Mouse (Mus musculus) monocyte, adult 5-6 weeks (primary cell): ENCODE measurements around the gene Bend5. TPM values are rescaled to one million over a fixed set of nuclear protein-coding genes. Genes with fewer than 3 reads are reported as not detected.

ENCODE experiments used
- ATAC-seq: fragments of 153-309, 156-312 bp; replicated peaks from 2 replicates; pipeline ENCODE4 v1.8.0; 2017; ENCODE audit warnings: mild to moderate bottlenecking; ENCODE audit not compliant: low TSS enrichment, insufficient number of reproducible peaks, severe bottlenecking, poor library complexity, low FRiP score
- total RNA-seq: library from RNA; stranded (forward); fragments of 200-1000, 200-491, 200-594 nt; gene quantifications from 3 replicates; pipeline ENCODE4 v1.2.3, GENCODE M21; 2017

Bend5 gene
- total RNA-seq, 1 experiment from 2014 or later, result 9.2 TPM

DNA sequence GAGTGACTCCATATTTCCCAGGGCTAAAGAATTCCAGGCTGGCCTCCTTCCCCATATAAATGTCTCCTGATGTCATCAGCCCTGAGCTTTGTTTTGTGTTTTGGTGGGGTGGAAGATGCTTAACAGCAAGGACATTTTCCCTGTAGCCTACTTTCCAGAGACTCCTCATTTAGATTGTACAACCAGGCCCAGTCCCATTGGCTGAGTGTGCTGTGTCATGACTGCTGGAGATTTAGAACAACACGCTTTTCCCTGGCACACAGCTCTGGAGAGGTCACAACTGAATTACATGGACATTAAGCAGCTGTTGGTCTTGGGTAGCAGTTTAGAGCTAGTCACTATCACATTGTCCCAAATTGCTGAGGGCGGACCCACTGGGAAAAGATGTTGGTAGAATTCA is 16.4 kb downstream of the Bend5 start:
- no peak for ATAC-seq

DNA sequence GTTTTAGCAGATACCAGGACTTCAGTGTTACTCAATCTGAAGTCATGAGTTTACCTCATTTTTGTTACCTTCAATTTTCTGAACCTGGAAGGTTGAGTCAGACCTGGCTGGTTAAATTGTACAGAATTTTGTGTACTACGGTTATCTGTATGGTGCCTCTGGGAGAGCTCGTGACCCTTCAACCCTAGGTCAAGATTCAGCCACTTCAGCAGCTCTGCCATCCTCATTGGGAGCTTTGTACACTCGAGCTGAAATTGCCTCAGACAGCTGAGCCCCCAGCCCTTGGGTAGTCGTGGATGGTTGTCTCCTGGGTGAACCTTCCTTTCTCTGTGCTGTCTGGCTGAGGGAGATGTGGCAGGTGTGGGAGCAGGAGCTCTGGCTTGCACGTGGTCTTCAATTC is 17.2 kb downstream of the Bend5 start:
- no peak for ATAC-seq

DNA sequence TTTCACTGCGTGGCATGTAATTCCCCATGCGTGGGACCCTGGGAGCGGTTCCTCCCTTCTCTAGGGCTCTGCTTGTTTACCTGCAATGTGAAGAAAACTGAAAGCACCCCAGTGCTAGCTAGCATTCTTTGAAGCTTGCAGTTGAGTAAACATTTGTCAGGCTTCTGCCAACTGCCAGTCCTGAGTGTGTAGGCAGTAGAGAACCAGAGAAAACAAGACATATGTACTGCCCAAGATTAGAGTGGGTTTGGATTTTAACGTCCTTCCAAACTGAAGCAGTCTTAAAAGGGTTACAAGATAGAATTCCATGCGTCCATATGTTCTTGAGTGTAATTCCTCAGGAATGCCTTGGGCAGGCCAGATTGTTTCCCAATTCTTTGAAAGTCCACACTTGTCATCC is 17.6 kb downstream of the Bend5 start:
- ATAC-seq, result no peak

DNA sequence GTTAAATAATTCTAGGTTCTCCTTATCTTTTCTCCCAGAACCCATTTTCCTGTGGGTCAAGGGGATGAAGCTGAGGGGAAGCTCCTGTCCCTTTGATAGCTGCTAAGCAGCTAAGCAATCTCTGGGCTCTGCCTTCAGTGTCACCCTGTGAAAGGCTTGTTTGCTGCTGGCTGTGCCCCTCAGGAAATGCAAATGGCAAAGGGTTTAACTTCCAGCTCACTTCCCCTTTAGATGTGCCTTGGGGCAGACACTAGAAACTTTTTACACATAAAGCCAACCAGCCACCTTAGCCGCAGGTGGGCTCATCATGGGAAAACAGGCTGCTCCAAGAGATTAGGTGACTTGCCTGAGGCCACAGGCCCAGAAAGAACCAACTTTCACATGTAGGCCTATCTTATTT is 26.9 kb downstream of the Bend5 start:
- ATAC-seq, result peak; percentile 35; the same call in 1 of the 2 replicates

DNA sequence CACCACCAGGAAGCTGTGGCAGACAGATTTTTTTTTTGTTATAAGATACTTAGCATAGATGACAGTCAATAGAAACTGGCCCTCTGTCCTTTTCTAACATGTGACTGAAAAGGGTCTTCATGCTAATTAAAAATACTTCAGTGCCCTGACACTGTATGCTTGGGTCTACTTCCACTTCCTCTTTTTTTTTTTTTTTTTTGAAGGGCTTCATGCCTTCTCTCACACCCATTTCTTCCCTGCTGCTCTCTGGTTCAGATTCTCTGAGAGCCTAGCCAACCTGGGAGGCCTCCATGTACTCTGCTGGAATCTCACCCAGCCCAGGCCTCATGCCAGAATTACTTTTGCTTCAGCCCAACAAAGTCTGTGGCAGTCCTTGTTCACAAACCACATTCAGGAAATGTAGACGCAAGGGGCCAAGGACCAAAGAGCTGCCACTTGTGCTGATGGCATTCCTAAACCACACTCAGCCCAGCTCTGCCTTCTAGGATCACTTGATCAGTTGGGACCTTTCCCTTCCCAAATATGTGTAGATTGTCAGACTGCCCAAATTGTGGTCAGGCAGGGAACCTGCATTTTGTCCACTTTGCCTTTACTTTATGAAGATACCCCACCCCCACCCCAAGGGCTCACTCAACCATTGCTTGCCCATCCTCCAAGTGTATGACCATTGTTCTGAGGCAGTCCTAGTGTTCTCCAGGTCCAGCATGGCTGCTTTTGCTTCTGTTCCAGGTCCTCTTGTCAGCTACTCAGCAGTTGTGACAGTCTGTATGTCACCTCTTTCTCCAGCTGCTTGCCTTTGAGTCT is 27.8 kb downstream of the Bend5 start:
- ATAC-seq, result peak; percentile 35; the same call in 1 of the 2 replicates

DNA sequence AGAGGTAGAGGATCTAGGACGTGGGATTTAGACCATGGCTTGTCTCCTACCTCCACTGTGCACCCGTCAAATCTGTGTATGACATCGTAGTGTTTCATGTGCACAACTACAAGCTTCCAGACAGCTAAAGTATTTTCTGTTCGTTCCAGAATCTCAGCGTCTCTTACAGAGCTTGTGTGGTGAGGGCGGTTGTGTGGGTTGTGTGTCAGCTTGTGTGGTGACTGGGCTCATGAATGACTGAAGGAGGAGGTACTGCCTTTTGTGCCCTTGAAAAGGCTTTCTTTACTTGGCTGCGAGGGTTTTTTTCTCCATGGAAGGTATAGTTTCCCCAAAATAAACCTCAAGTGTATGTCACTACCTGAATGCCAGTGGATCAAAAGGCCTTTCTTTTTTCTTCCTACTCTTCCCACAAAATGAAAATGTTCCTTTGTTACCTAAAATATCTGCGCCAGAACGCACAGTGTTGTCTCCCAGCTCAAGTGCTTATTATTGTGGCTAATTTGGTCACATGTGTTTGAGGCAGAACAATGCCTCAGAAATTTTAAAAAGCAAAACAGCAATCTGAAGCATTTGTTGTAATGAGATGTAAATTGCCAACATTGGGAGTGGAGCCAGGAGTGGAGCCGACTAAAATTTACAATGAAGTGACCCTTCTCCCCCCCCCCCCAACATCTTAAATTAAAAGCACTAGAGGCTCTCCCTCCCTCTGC is 29.3 kb downstream of the Bend5 start:
- no peak for ATAC-seq

DNA sequence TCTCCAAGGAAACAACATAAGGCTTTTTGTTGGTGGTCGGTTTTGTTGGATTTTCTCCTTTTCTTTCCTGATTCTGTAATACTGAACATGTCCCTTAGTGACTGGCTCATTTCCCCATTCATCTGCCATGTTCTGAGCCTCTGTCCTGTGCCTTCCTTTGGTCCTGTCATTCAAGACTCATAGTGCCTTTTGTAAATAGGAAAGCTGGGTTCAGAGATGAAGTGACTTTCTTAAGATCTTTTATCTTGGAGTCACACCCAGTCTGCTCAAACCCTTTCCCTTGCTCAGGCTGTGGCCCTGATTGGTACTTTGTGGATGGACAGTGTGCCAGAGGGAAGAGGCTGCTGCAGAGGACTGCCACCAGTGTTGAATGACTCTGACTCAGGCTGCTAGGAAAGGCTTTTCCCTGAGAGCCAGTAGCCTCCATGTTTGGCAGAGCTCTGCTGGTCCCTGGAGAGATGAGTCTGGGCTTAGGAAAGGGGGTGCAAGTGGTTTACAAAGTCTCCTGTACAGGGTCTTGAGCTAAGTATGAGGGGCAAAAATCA is 29.9 kb downstream of the Bend5 start:
- ATAC-seq, result no peak

DNA sequence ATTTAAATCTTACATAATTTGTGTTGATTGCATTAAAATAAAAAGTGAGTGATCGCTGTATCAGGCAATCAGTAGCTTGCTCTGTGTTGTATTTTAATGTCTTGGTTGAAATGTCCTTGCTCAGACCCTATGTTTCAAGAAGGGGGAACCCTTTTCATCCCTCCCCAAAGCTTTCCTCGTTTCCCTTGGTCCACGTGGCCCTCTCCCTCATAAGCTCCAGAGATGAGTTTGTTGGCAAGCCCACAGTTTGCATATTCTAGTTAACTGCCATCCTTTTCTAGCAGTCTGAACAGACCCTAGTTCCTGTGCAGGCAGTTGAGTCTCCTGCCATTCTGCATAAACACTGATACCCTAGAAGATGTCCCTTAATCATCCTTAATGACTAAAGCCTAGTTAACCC is 33.1 kb downstream of the Bend5 start:
- ATAC-seq, result no peak

DNA sequence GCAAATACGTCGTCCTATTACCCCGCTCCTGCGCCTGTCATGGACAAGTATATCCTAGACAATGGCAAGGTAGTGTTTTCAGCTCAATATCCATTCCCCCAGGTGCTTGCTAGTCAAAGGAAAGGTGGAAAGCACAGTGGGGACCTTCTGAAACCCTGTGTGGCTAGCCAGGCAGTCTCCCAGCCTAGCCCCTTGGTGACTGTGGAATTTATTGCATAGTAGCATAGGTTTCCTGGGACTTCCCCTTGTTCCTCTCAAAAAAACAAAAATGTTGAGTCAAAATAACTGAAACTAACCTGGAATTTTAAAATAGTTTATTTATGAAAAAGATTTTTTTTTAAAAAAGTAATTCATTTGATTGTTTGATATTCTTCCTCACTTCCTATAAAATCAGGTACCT is 33.8 kb downstream of the Bend5 start:
- no peak for ATAC-seq

DNA sequence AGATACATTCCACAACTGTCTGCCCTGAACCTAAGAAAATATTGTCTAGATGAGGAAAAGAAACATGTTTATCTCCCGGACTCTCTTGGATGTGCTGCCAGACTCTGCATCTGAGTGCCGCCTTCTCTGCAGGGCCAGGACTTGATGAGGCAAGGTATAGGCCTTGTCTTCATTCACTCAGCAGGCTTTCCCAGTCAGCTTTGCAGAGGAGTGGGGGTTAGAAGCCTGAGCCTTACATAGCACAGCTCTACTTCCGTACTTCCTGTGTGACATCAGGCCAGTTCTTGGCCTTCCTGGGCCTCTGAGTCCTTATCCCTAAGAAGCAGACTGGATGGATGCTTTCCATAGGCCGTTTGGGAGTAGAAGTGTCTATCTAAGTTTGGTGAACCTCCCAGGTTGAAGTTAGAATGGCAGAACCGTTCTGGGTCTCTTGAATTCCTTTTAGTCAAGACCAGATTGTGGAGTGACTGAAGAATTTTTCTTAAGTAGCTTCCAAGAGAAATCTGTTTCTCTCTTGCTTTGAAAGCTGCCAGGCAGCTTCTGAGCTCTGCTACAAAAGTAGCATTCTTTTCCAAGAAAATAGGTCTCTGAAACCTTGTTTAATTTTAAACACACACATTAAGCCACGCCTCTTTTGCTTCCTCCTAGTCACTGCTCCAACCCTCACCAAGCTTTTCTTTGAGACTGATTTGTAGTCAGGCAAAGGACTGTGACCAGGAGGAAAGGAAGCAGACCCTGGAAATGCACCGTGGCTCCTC is 34.8 kb downstream of the Bend5 start:
- ATAC-seq, result no peak

DNA sequence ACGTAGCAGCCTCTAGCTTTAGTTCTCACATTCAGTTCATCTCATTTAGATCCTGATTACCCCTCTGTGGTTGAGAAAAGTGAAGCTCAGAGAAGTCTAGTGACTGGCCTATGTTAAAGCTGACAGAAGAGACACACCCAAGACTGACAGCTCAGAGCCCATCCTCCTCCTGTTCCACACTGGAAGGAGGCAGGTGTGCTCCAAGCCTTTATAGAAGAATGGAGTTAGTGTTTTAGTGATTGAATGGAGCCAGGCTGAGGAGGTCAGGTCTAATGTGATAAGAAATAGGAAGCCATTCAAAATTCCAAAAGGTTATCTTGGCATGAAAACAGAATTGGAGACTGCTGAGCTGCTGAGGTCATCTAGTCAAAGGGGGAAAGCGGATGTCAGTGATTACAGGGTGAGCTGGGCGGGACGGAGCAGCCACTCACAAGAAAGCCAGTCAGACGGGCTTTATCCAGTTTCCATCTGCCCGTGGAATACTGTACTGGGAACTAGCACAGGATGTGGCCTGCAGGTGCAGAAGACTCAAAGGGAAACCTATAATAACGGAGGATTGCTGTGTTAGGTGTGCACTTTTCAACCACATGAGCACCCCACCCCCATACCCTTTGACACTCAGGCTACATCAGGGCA is 36.6 kb downstream of the Bend5 start:
- no peak for ATAC-seq

DNA sequence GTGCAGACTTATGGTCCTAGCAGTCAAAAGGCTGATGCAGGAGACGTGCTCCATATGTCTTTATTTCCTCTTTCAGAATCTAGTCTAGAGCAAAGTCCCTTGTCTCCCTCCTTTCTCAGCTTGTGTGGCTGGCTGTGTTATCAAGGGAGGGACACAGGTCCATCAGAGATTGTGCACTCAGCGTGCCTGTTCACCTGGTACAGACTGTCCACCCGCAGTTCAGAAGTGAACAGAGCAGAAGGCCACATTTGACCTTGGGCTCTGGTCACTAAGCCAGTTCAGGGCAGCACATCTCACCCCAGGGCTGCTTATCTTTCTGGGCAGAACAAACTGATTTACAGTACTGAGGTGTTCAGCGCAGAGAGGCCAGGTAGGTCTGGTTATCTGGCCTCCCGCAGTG is 37.4 kb downstream of the Bend5 start:
- ATAC-seq, result no peak

DNA sequence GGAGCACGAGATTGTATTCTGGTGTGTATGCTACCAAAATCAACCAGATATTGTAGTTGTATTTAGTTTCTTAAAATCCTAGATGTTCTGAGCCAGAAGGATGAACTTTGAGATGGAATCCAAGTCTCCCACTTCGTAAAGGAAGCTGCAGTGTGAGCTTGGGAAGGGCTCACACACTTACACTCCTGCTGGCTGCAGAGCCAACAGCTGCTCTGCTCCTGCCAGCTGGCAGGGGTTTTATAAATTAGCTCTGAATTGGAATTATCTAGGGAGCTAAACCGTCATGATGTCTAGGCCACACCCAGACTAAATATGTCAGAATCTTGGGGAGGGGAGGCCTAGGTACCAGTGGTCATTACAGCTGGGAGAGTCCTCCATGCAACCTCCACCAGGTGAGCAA is 38.5 kb downstream of the Bend5 start:
- ATAC-seq, result no peak

DNA sequence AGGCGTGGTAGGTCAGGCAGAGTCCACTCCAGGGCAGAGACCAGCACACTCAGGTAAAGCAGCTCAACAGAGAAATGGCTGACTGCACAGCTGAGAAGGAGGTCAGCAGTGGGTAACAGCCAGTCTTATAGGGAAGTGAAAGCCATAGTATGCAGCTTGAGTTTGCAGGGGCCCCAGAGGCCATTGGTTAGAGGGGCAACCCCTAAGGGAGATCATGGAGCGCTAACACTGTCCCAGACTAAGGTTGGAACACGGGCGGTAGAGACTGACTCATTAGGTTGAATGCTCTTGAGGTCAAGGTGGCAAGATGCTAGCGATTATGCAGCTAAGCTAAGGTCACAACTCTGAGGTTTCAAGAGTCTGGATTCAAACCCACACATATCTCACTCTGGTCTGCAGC is 40.8 kb downstream of the Bend5 start:
- peak; percentile 41; the same call in 1 of the 2 replicates for ATAC-seq

DNA sequence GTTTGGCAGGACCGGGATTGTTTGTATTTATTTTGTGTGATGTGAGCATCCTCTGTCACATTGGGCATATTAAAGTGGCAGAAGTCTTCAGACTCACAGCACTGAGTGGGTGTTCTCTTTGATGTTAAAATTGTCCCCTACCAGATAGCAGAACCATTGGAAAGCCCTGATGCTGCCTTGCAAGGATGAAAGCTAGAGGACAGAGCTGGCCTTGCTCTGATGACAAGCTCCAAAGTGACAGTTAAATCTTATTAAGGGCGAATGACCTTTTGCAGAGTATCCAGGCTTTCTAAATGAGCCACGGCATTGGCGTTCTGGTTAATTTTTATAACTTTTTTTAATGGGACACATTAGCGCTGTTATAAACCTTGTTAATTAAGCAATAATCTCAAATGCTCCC is 42.8 kb downstream of the Bend5 start:
- no peak for ATAC-seq

DNA sequence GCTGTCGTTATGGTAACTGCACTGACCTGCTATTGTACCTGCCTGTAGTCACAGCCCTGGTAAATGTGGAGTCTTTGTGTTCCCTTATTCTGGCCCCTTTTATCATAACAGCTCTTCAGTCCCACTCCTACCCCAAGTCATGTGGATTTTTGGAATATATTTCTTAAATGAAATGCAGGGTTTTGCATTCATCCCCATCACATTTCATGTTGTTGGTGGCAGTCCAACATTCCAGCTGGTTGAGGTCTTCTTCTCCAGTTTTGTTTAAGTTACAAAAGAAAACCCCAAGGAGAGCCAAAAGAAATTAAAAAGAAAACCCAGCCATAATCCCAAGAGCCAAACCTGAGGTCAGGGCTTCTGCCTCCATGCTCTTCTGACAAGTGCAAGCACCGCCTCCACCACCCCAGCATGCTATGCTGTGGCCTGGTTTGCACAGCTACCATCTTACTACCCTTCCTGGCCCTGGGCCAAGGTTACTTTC is 52.5 kb downstream of the Bend5 start:
- ATAC-seq, result no peak

DNA sequence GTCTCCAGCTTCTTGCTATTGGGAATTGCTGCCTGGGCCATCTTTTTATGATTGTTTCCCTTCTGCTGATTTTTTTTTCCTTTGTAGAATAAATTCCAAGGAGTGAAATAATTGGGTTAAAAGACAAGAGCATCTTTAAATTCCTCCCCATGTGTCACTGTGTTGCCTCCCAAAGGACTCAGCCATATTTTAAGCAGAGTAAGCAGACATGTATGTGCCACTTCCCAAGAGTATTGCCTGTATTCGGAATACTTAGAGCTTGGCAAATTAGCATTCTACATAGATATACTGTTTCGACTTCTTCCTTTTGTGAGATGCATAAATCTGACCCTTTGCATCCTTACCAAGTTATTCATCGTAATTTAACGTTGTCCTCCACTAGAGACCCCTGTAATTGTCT is 53.0 kb downstream of the Bend5 start:
- ATAC-seq, result no peak

DNA sequence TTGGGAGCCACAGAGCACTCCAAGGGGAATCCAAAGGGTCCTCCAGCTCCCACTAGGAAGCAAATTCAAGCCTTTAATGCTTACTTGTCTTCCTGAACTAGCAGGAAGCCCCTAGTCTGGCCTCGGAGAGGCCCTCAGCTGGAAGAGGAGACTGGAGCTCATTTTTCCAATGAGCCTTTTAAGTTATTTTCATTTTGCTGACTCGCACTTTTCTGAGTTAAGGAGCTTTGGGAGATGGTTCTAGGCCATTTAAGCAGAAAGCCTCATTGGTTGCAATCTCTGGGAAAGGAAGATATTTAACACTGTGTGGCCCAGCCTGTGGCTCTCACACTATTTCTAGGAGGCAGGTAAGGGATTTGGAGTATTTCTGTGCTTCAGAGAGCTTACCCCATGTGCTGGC is 55.0 kb downstream of the Bend5 start:
- no peak for ATAC-seq

DNA sequence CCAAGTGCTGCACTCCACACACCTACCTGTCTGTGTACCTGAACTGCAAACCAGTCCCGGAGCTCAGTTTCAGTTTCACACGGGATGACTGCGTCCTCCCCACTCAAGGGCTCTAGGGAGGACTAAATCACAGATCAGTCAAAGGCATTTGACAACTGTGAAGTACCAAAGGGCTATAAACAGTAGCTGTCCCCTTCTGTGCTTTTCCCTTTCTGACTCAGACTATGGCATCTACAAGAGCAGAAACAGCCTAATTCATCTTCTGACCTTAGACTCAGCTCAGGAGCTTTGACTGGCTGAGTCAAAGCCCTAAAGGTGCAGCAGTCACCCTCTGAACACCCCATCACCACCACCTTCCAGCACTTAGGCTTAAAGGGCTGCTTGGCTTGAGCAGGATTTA is 56.9 kb downstream of the Bend5 start:
- no peak for ATAC-seq
